Mouse (Mus musculus): ENCODE data around the gene Frmd6. TPM values are rescaled to one million over a fixed set of nuclear protein-coding genes. Genes with fewer than 3 reads are reported as not detected.

The Frmd6 gene
- polyA plus RNA-seq, 2 experiments, result 1.9 to 2.6 TPM

DNA sequence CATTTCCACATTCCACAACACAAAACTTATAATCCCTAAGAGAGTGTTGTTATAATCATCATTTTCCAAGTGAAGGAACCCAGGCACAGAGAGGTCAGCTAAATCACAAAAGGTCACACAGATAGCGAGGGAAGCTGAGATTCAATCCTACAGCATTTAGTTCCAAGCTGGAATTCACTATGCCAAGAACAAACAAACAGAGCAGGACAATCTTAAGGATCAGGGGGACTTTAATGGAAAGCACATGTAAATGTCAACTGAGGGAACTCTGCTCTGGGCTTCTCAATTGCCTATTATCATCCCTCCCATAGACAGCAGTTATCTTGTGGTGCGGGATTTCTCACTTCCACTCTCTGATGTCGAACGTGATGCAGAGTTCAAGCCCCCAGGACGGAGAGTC is 17.8 kb upstream of the Frmd6 start:
- no peaks in the 10 kb centered on the region for H3K9me3 ChIP-seq (ENCODE audit: control insufficient read depth, low read length)
- ATAC-seq (ENCODE audit: insufficient read depth), result no peak
- 41% methylated on average over 5 of the region's 5 CpGs for WGBS (ENCODE audit: insufficient replicate concordance)
- no peaks in the 10 kb centered on the region for H3K4me1 ChIP-seq (replicated peaks; ENCODE audit: control insufficient read depth in 2 of 2, insufficient read depth in 2 of 2, low read length in 1 of 2)
- H3K4me2 ChIP-seq (ENCODE audit: low read depth), result no peak overlapping the region
- TF ChIP-seq CTCF (IDR thresholded peaks at IDR 0.05; ENCODE audit: low read depth) (no peak), EP300 (IDR thresholded peaks at IDR 0.05; ENCODE audit: low read depth) (no peak)
- no peaks in the 10 kb centered on the region for H3K36me3 ChIP-seq (replicated peaks; ENCODE audit: control insufficient read depth, insufficient read depth, low read depth)
- H3K9ac ChIP-seq (replicated peaks), result no peak overlapping the region
- no peak overlapping the region for H3K4me3 ChIP-seq (ENCODE audit: insufficient read depth in 1 of 2, low read depth in 2 of 2, low read length in 2 of 2)
- H3K27ac ChIP-seq, result no peak overlapping the region
- no peaks in the 10 kb centered on the region for H3K27me3 ChIP-seq (ENCODE audit: control insufficient read depth, insufficient read depth, low read length)
- no peak for DNase-seq (ENCODE audit: low read depth in 3 of 3, low spot score in 3 of 3)

- H3K27ac ChIP-seq, result no peak overlapping the region
- ATAC-seq (ENCODE audit: insufficient read depth) (no peak), DNase-seq (ENCODE audit: low read depth in 3 of 3, low spot score in 3 of 3) (no peak)
- H3K9ac ChIP-seq (replicated peaks), result no peak overlapping the region
- H3K4me2 ChIP-seq (ENCODE audit: low read depth), result no peak overlapping the region
- TF ChIP-seq EP300 (IDR thresholded peaks at IDR 0.05; ENCODE audit: low read depth) (no peak), CTCF (IDR thresholded peaks at IDR 0.05; ENCODE audit: low read depth) (no peak)
- no peak overlapping the region for H3K4me3 ChIP-seq (ENCODE audit: insufficient read depth in 1 of 2, low read depth in 2 of 2, low read length in 2 of 2)
- no peaks in the 10 kb centered on the region for H3K27me3 ChIP-seq (ENCODE audit: control insufficient read depth, insufficient read depth, low read length)
- no peaks in the 10 kb centered on the region for H3K4me1 ChIP-seq (replicated peaks; ENCODE audit: control insufficient read depth in 2 of 2, insufficient read depth in 2 of 2, low read length in 1 of 2)
- no peaks in the 10 kb centered on the region for H3K36me3 ChIP-seq (replicated peaks; ENCODE audit: control insufficient read depth, insufficient read depth, low read depth)
- 51% methylated on average over 6 of the region's 6 CpGs for WGBS (ENCODE audit: insufficient replicate concordance)
- no peaks in the 10 kb centered on the region for H3K9me3 ChIP-seq (ENCODE audit: control insufficient read depth, low read length)
Observed at GRCm38 (mm10) chr12:70807975-70808374, 17.3 kb upstream of the Frmd6 start.

GRCm38 (mm10) chr12:70809957-70810356 is 15.4 kb upstream of the Frmd6 start:
- no peak for DNase-seq (ENCODE audit: low read depth in 3 of 3, low spot score in 3 of 3)
- 60% methylated on average over 2 of the region's 2 CpGs for WGBS (ENCODE audit: insufficient replicate concordance)
- Histone ChIP-seq H3K4me1 (replicated peaks; ENCODE audit: control insufficient read depth in 2 of 2, insufficient read depth in 2 of 2, low read length in 1 of 2) (no peaks in the 10 kb centered on the region), H3K36me3 (replicated peaks; ENCODE audit: control insufficient read depth, insufficient read depth, low read depth) (no peaks in the 10 kb centered on the region), H3K4me2 (ENCODE audit: low read depth) (no peak overlapping the region), H3K27me3 (ENCODE audit: control insufficient read depth, insufficient read depth, low read length) (no peaks in the 10 kb centered on the region), H3K27ac (no peak overlapping the region), H3K9ac (replicated peaks) (no peak overlapping the region), H3K4me3 (ENCODE audit: insufficient read depth in 1 of 2, low read depth in 2 of 2, low read length in 2 of 2) (no peak overlapping the region), H3K9me3 (ENCODE audit: control insufficient read depth, low read length) (no peaks in the 10 kb centered on the region)
- ATAC-seq (ENCODE audit: insufficient read depth), result no peak
- TF ChIP-seq CTCF (IDR thresholded peaks at IDR 0.05; ENCODE audit: low read depth) (no peak), EP300 (IDR thresholded peaks at IDR 0.05; ENCODE audit: low read depth) (no peak)

DNA sequence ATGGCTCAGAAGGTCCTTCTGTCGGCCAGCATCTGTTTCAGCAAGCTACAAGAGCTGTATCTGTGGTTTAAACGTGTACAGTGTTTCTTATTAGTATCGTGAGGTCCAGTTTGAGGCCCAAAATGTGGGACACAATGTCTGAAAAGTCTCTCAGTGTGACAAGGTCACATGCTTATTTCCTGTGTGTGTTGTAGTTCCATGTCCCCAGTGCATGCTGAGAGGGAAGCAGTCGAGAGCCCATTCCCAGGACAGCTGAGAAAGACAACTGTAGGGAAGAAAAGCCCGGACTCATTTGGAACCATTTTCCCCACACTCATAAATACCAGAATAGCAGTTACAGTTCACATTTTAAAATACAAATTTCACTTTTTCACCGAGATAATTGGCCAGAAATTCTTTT is 13.5 kb upstream of the Frmd6 start:
- ATAC-seq (ENCODE audit: insufficient read depth) (no peak), DNase-seq (ENCODE audit: low read depth in 3 of 3, low spot score in 3 of 3) (no peak)
- Histone ChIP-seq H3K4me1 (replicated peaks; ENCODE audit: control insufficient read depth in 2 of 2, insufficient read depth in 2 of 2, low read length in 1 of 2) (no peaks in the 10 kb centered on the region), H3K36me3 (replicated peaks; ENCODE audit: control insufficient read depth, insufficient read depth, low read depth) (no peaks in the 10 kb centered on the region), H3K4me2 (ENCODE audit: low read depth) (no peak overlapping the region), H3K9me3 (ENCODE audit: control insufficient read depth, low read length) (no peaks in the 10 kb centered on the region), H3K9ac (replicated peaks) (no peak overlapping the region), H3K27ac (no peak overlapping the region), H3K4me3 (ENCODE audit: insufficient read depth in 1 of 2, low read depth in 2 of 2, low read length in 2 of 2) (no peak overlapping the region), H3K27me3 (ENCODE audit: control insufficient read depth, insufficient read depth, low read length) (no peaks in the 10 kb centered on the region)
- 48% methylated on average over 6 of the region's 6 CpGs for WGBS (ENCODE audit: insufficient replicate concordance)
- TF ChIP-seq EP300 (IDR thresholded peaks at IDR 0.05; ENCODE audit: low read depth) (no peak), CTCF (IDR thresholded peaks at IDR 0.05; ENCODE audit: low read depth) (no peak)

- Histone ChIP-seq H3K4me3 (ENCODE audit: insufficient read depth in 1 of 2, low read depth in 2 of 2, low read length in 2 of 2) (no peak overlapping the region), H3K4me2 (ENCODE audit: low read depth) (no peak overlapping the region), H3K36me3 (replicated peaks; ENCODE audit: control insufficient read depth, insufficient read depth, low read depth) (no peaks in the 10 kb centered on the region), H3K4me1 (replicated peaks; ENCODE audit: control insufficient read depth in 2 of 2, insufficient read depth in 2 of 2, low read length in 1 of 2) (no peaks in the 10 kb centered on the region), H3K27me3 (ENCODE audit: control insufficient read depth, insufficient read depth, low read length) (no peaks in the 10 kb centered on the region), H3K9ac (replicated peaks) (no peak overlapping the region), H3K27ac (no peak overlapping the region), H3K9me3 (ENCODE audit: control insufficient read depth, low read length) (no peaks in the 10 kb centered on the region)
- WGBS (ENCODE audit: insufficient replicate concordance), result 76% methylated on average over 6 of the region's 6 CpGs
- ATAC-seq (ENCODE audit: insufficient read depth) (no peak), DNase-seq (ENCODE audit: low read depth in 3 of 3, low spot score in 3 of 3) (no peak)
- no peak for TF ChIP-seq EP300 (IDR thresholded peaks at IDR 0.05; ENCODE audit: low read depth)
- TF ChIP-seq CTCF (IDR thresholded peaks at IDR 0.05; ENCODE audit: low read depth), result no peak
Observed at GRCm38 (mm10) chr12:70812176-70812575, 13.1 kb upstream of the Frmd6 start.
